Mouse (Mus musculus): ENCODE data around the gene Yeats4.

The Yeats4 gene

GRCm38 (mm10) chr10:117202981-117203557 lies 21.2 kb downstream of the Yeats4 start:
- no peak for DNase-seq (ENCODE audit: low read depth, low spot score)

- no peak for DNase-seq (ENCODE audit: low read depth, low spot score)
Measured at GRCm38 (mm10) chr10:117199701-117200100, 24.6 kb downstream of the Yeats4 start.

GRCm38 (mm10) chr10:117196696-117197095 lies 27.6 kb downstream of the Yeats4 start:
- no peak for DNase-seq (ENCODE audit: low read depth, low spot score)

- DNase-seq (ENCODE audit: low read depth, low spot score), result no peak
Measured at GRCm38 (mm10) chr10:117195748-117196147, 28.6 kb downstream of the Yeats4 start.

- no peak for DNase-seq (ENCODE audit: low read depth, low spot score)
Measured at GRCm38 (mm10) chr10:117195005-117195404, 29.3 kb downstream of the Yeats4 start.

- no peak for DNase-seq (ENCODE audit: low read depth, low spot score)
Measured at GRCm38 (mm10) chr10:117193364-117193763, 30.9 kb downstream of the Yeats4 start.

- no peak for DNase-seq (ENCODE audit: low read depth, low spot score)
Measured at GRCm38 (mm10) chr10:117185399-117186089, 38.8 kb downstream of the Yeats4 start.

GRCm38 (mm10) chr10:117181098-117181497 lies 43.2 kb downstream of the Yeats4 start:
- no peak for DNase-seq (ENCODE audit: low read depth, low spot score)

GRCm38 (mm10) chr10:117174645-117175044 lies 49.7 kb downstream of the Yeats4 start:
- no peak for DNase-seq (ENCODE audit: low read depth, low spot score)

GRCm38 (mm10) chr10:117173566-117174438 lies 50.5 kb downstream of the Yeats4 start:
- peak; percentile 54 for DNase-seq (ENCODE audit: low read depth, low spot score)

GRCm38 (mm10) chr10:117173111-117173510 lies 51.2 kb downstream of the Yeats4 start:
- DNase-seq (ENCODE audit: low read depth, low spot score), result no peak

GRCm38 (mm10) chr10:117172069-117172468 lies 52.2 kb downstream of the Yeats4 start:
- DNase-seq (ENCODE audit: low read depth, low spot score), result no peak

GRCm38 (mm10) chr10:117166785-117167425 lies 57.4 kb downstream of the Yeats4 start:
- DNase-seq (ENCODE audit: low read depth, low spot score), result peak; percentile 51
